In the genomic region with DNA sequence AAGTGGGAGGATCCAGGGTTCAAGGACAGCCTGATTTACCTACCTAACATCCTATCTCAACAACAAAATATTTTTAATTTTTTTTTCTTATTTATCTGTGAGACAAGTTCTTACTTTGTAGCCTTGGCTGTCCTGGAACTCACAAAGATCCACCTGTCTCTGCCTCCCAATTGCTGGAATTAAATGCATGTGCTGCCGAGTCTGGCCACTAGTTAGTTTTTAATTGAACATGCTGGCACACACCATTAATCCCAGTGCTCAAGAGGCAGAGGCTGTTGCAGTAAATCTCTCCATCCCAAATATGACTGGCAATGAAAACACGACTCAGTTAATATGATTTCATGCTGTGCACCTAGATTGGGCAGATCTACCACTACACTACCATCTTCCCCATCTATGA, we compare ENCODE assay signal across 25 mouse cellular contexts. TPM values are rescaled to one million over a fixed set of nuclear protein-coding genes. Genes with fewer than 3 reads are reported as not detected.
DNase-seq lines count a peak whose midpoint lies in the region; ATAC-seq and TF ChIP-seq lines count a peak whose summit lies in the region.
"Had no signal": no experiment of that assay in that cellular context is flagged by ENCODE, and none has a peak within 500 bp of the region (broad histone marks: within the 10 kb centered on the region; RNA-seq: fewer than 3 reads in every experiment).

No protein-coding gene starts in this region.

- no peak for ATAC-seq in forebrain, embryonic 11.5 days (replicated peaks; ENCODE audit: low FRiP score)
- no peak for ATAC-seq in forebrain, embryonic 15.5 days (replicated peaks)
- ATAC-seq: inflammation-experienced regulatory T-cells, adult 6 months; intestine, embryonic 16.5 days had no signal

- H3K36me3 ChIP-seq in forebrain, embryonic 11.5 days (ENCODE audit: control insufficient read depth, insufficient read depth, low read length) = no peaks in the 10 kb centered on the region
- no peaks in the 10 kb centered on the region for H3K36me3 ChIP-seq in forebrain, embryonic 15.5 days
- peaks cover 13% of the 10 kb centered on the region for H3K36me3 ChIP-seq in E14TG2a.4 (ENCODE audit: insufficient read depth, low read length)
- H3K36me3 ChIP-seq: forebrain, embryonic 10.5 days; heart, embryonic 10.5 days; heart, embryonic 13.5 days had no signal

- H3K4me1 ChIP-seq in forebrain, embryonic 11.5 days (replicated peaks; ENCODE audit: control insufficient read depth, insufficient read depth, low read length) = peaks cover 3% of the 10 kb centered on the region; the same call in 1 of the 2 replicates
- H3K4me1 ChIP-seq in forebrain, embryonic 15.5 days = peaks cover 6% of the 10 kb centered on the region
- H3K4me1 ChIP-seq in E14TG2a.4 (replicated peaks; ENCODE audit: low read depth, low read length) = peaks cover 55% of the 10 kb centered on the region

- H3K9ac ChIP-seq in forebrain, embryonic 11.5 days (ENCODE audit: low read length) = no peak overlapping the region
- H3K9ac ChIP-seq in forebrain, embryonic 15.5 days (replicated peaks) = no peak overlapping the region
- H3K9ac ChIP-seq: heart, embryonic 13.5 days; hindbrain, embryonic 14.5 days had no signal

- H3K9me3 ChIP-seq in forebrain, embryonic 11.5 days (ENCODE audit: control insufficient read depth, low read length) = no peaks in the 10 kb centered on the region
- no peaks in the 10 kb centered on the region for H3K9me3 ChIP-seq in forebrain, embryonic 15.5 days
- no peaks in the 10 kb centered on the region for H3K9me3 ChIP-seq in E14TG2a.4 (ENCODE audit: low read length)
- H3K9me3 ChIP-seq: forebrain, embryonic 10.5 days; heart, embryonic 10.5 days; heart, embryonic 13.5 days had no signal

- WGBS in forebrain, embryonic 11.5 days = 68% methylated on average over 2 of the region's 2 CpGs
- 69% methylated on average over 2 of the region's 2 CpGs for WGBS in forebrain, embryonic 15.5 days

- intact Hi-C loops in gastrocnemius, postnatal 36 days (cut with DNase I) = no loop called here

- DNase-seq in forebrain, embryonic 11.5 days (ENCODE audit: low spot score) = peak; percentile 39
- DNase-seq in ZHBTc4 (ENCODE audit: low read depth, low spot score) = peak; percentile 52
- no peak for DNase-seq in gastrocnemius, postnatal 36 days
- DNase-seq in B cell, adult 2 months = no peak
- DNase-seq: adrenal gland, adult 8-10 months; adrenal gland, postnatal 25 days; cerebellum, adult 18-20 months; cerebellum, adult 9-10 months; cerebellum, postnatal 14 days; heart, adult 18-20 months; heart, postnatal 14 days; heart, postnatal 4 days; kidney, adult 18-20 months had no signal

- TF ChIP-seq CTCF in E14TG2a.4 (conservative IDR thresholded peaks at IDR 0.05; ENCODE audit: low read length) = no peak

- no peak overlapping the region for H3K27ac ChIP-seq in forebrain, embryonic 11.5 days (ENCODE audit: low read depth, low read length)
- H3K27ac ChIP-seq in forebrain, embryonic 15.5 days (replicated peaks) = no peak overlapping the region
- H3K27ac ChIP-seq: forebrain, embryonic 10.5 days; heart, embryonic 10.5 days; heart, embryonic 13.5 days; hindbrain, embryonic 14.5 days; hindbrain, postnatal 0 days had no signal

- H3K4me3 ChIP-seq in forebrain, embryonic 11.5 days (ENCODE audit: low read depth, low read length) = no peak overlapping the region
- no peak overlapping the region for H3K4me3 ChIP-seq in forebrain, embryonic 15.5 days
- peak overlapping the region; percentile 78 for H3K4me3 ChIP-seq in E14TG2a.4 (replicated peaks; ENCODE audit: low read length)
- H3K4me3 ChIP-seq: heart, embryonic 13.5 days had no signal

- H3K4me2 ChIP-seq in forebrain, embryonic 11.5 days (ENCODE audit: low read depth, low read length, severe bottlenecking) = no peak overlapping the region
- H3K4me2 ChIP-seq in forebrain, embryonic 15.5 days (replicated peaks) = no peak overlapping the region

- H3K27me3 ChIP-seq in forebrain, embryonic 11.5 days (ENCODE audit: control insufficient read depth, insufficient read depth, low read length) = no peaks in the 10 kb centered on the region
- H3K27me3 ChIP-seq in forebrain, embryonic 15.5 days = no peaks in the 10 kb centered on the region
- no peaks in the 10 kb centered on the region for H3K27me3 ChIP-seq in E14TG2a.4 (ENCODE audit: insufficient read depth, low read length)
- H3K27me3 ChIP-seq: CH12.LX had no signal

RNA-seq across cellular contexts. Expression of a gene that starts 17.3 kb away (rescaled TPM):
- 21.3 and 23.2 TPM in 2 replicates for polyA plus RNA-seq in forebrain, embryonic 11.5 days (2014; fragmentation: Nextera tagmentation; extraction: Ambion mirVana)
- polyA plus RNA-seq in forebrain, embryonic 15.5 days (2015; fragmentation: Nextera tagmentation; extraction: Ambion mirVana) = 70.9 and 71.7 TPM in 2 replicates
- total RNA-seq in gastrocnemius, postnatal 36 days (2021) = 1 to 10 TPM in 1 of 2 experiments, not detected in 1; 1.4 TPM

RNA-seq across cellular contexts. Expression of a gene that starts 41.2 kb away (rescaled TPM):
- 0.51 and 0.64 TPM in 2 replicates for polyA plus RNA-seq in forebrain, embryonic 11.5 days (2014; fragmentation: Nextera tagmentation; extraction: Ambion mirVana)
- 0.42 and 0.46 TPM in 2 replicates for polyA plus RNA-seq in forebrain, embryonic 15.5 days (2015; fragmentation: Nextera tagmentation; extraction: Ambion mirVana)
- total RNA-seq in gastrocnemius, postnatal 36 days (2021) = 1 to 10 TPM; 2.1 to 2.6 TPM

RNA-seq across cellular contexts. Expression of a gene that starts 53.8 kb away (rescaled TPM):
- not detected in 2 replicates for polyA plus RNA-seq in forebrain, embryonic 11.5 days (2014; fragmentation: Nextera tagmentation; extraction: Ambion mirVana)
- polyA plus RNA-seq in forebrain, embryonic 15.5 days (2015; fragmentation: Nextera tagmentation; extraction: Ambion mirVana) = 0.54 TPM in 1 of 2 replicates, not detected in the other
- total RNA-seq in gastrocnemius, postnatal 36 days (2021) = 1 to 10 TPM; 1.0 to 1.2 TPM
- total RNA-seq: hindbrain, postnatal 0 days had no signal
- polyA plus RNA-seq: embryonic facial prominence, embryonic 11.5 days; forebrain, embryonic 14.5 days had no signal

Comparison
In these comparisons a context has a peak if more than half of its experiments do, and no peak if none do; other contexts are left out.
1. DNase-seq: peak in forebrain, embryonic 11.5 days (single experiment) and ZHBTc4 (single experiment); none in gastrocnemius, postnatal 36 days (0 of 2) and B cell, adult 2 months (0 of 2).